Mouse (Mus musculus) bone marrow, adult 2 months (tissue): Measurements from ENCODE around the gene Cradd.

Source experiments
- CTCF ChIP-seq: fragments of 200-500 bp; IDR thresholded peaks from 2 replicates; pipeline ENCODE4 v1.5.1; 2011; ENCODE audit warnings: low read length, control low read depth; ENCODE audit not compliant: control insufficient read depth, insufficient read depth
- POLR2A ChIP-seq: fragments of 200-500 bp; IDR thresholded peaks from 2 replicates; pipeline ENCODE4 v1.6.1; 2011; ENCODE audit warnings: low read depth, mild to moderate bottlenecking, control low read depth, low read length, borderline replicate concordance; ENCODE audit not compliant: control insufficient read depth

- TF ChIP-seq CTCF (no peak), POLR2A (no peak)
Observed at GRCm38 (mm10) chr10:95251674-95252073, 72.3 kb downstream of the Cradd start.
